Mouse (Mus musculus) spleen, adult 2 months (tissue): ENCODE results near the gene Hoxa13. TPM values are rescaled to one million over a fixed set of nuclear protein-coding genes. Genes with fewer than 3 reads are reported as not detected.

Experiments
- DNase-seq, 2 experiments: peaks; one replicate each; pipeline versions ENCODE4 v3.0.0 to v3.0.0-alpha.2; 2012 to 2021; ENCODE audit warnings: low spot score in 2 of 2, low read depth in 1 of 2
- H3K27ac ChIP-seq: fragments of 200-500 bp; 2 replicates; pipeline ENCODE4 v1.5.1; 2012; ENCODE audit warnings: low read length, inconsistent platforms; ENCODE audit not compliant: insufficient read depth
- H3K27me3 ChIP-seq: fragments of 200-500 bp; 2 replicates; pipeline ENCODE4 v1.6.1; 2012; ENCODE audit warnings: mild to moderate bottlenecking, moderate library complexity, low read length, inconsistent platforms; ENCODE audit not compliant: control insufficient read depth, insufficient read depth
- H3K36me3 ChIP-seq: fragments of 200-500 bp; 2 replicates; pipeline ENCODE4 v1.6.1; 2012; ENCODE audit warnings: mild to moderate bottlenecking, low read length, inconsistent platforms; ENCODE audit not compliant: control insufficient read depth, insufficient read depth
- H3K4me1 ChIP-seq: fragments of 200-500 bp; 2 replicates; pipeline ENCODE4 v1.6.1; 2011; ENCODE audit warnings: inconsistent platforms; ENCODE audit not compliant: control insufficient read depth, insufficient read depth, insufficient read length
- H3K4me3 ChIP-seq: fragments of 200-500 bp; 2 replicates; pipeline ENCODE4 v1.5.1; 2011; ENCODE audit warnings: mild to moderate bottlenecking, inconsistent platforms; ENCODE audit not compliant: insufficient read depth, insufficient read length; ENCODE audit errors: extremely low read depth
- CTCF ChIP-seq: fragments of 200-500 bp; IDR thresholded peaks from 2 replicates; pipeline ENCODE4 v1.5.1; 2011; ENCODE audit warnings: mild to moderate bottlenecking, inconsistent platforms; ENCODE audit not compliant: insufficient read depth, insufficient read length, insufficient replicate concordance; ENCODE audit errors: extremely low read depth
- POLR2A ChIP-seq: fragments of 200-500 bp; IDR thresholded peaks from 2 replicates; pipeline ENCODE4 v1.6.1; 2011; ENCODE audit warnings: low read depth, low read length, inconsistent platforms
- WGBS: fragments of 180-500 bp; shearing (Covaris S2); methylation state at CpG from one replicate; pipeline ENCODE4 v1.1.7; 2018; 5-methylcytosine and 5-hydroxymethylcytosine counted together
- polyA plus RNA-seq: library from polyadenylated mRNA; depleted of rRNA; stranded (reverse); fragments of >200 nt; gene quantifications from 2 replicates; pipeline ENCODE4 v1.2.3, GENCODE M21; 2012

The Hoxa13 gene
- polyA plus RNA-seq, 1 experiment: not detected

DNA sequence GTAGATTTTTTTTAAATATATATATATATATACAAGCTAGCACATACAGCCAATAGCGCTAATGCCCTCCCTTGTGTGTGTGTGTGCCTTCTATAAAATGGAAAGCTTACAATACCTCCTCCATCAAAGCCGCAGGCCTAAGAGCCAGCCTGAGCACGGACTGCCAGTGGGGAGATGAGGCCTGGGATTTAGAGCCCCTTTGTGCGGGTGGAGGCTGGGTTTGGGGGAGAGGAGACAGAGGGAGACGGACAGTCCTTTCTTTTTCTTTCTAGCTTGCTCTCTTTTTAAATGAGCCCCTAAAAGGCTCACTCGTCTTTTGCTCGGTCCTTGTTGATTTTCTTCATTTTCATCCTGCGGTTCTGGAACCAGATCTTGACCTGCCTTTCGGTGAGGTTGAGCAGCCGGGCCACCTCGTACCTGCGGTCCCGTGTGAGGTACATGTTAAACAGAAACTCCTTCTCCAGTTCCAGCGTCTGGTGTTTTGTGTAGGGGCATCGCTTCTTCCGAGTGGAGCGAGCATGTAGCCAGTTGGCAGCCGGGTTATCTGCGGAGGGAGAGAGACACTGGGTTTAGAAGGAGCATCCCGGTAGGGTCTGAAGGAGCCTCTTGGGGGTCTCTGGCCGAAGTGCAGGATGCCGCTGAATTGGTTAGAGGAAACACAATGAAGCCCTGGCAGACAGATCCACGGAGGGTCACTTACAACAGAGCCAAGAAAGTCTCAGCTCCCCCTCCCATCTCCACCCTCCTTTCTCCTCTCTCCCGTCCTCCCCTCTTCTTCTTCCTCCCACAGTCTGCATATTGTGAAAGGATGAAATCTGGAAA is 36.5 kb downstream of the Hoxa13 start:
- no peak overlapping the region for H3K4me3 ChIP-seq

DNA sequence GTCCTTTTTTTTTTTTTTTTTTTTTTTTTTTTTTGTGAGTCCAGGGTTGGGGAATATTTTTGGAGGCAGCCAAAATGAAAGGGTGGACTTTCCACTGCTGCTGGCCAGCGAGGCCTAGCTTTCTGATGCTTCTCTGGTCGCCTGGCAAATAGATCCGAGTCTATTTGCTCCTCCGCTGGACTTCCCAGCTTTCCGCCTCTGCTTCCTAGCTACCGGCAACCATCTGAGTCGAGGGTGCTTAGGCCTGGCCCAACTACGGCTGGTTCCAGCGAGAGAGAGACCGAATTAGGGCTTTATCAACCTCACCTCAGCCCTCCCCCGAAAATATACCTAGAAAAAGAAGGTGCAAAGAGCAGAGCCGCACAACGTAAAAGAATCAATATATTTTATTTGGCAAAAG is 38.0 kb downstream of the Hoxa13 start:
- Histone ChIP-seq H3K4me1 (peaks cover 7% of the 10 kb centered on the region), H3K27me3 (peaks cover 57% of the 10 kb centered on the region), H3K27ac (no peak overlapping the region), H3K4me3 (no peak overlapping the region), H3K36me3 (no peaks in the 10 kb centered on the region)
- no peak for DNase-seq
- WGBS: 35% methylated on average over 13 of the region's 13 CpGs
- no peak for TF ChIP-seq CTCF
- no peak for TF ChIP-seq POLR2A

More for the DNA sequence above, 36.5 kb downstream of the Hoxa13 start:
- Histone ChIP-seq H3K4me1 (peaks cover 7% of the 10 kb centered on the region; the same call in 1 of the 2 replicates), H3K36me3 (no peaks in the 10 kb centered on the region), H3K27ac (no peak overlapping the region), H3K27me3 (peaks cover 51% of the 10 kb centered on the region)
- TF ChIP-seq POLR2A: no peak
- WGBS: 8% methylated on average over 24 of the region's 24 CpGs
- DNase-seq: no peak

DNA sequence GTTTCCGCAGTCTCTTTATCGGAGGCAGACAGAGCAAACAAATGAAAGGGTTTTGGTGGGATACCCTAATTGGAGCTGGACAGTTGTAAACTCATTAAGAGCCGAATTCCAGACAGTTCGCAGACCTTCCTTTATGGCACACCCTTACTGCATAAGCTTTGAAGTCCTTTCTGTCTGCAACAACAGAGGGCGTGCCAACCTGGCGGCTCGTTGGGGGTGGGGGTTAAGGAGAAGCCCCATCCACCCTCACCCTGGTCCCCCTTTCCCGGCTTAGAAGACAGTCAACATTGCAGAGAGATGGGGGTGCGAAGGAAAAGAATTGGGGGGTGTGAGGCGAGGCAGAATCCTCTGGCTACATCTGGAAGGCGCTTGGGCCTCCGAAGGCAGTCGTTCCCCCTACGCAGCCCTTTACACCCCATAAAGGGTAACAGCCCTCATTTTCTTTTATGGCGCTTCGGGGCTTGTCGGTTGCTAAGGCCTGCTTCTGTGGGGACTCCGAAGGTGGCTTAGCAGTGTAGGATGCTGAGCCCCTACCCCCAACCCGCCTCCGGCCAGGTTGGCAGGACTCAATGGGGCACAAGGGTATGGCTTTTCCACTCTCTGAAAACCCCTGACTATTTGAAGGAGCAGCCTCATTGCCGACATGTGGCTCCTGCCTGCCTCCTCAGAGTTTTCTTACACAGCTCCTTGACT is 38.5 kb downstream of the Hoxa13 start:
- Histone ChIP-seq H3K27me3 (peaks cover 62% of the 10 kb centered on the region), H3K4me1 (peaks cover 12% of the 10 kb centered on the region), H3K27ac (no peak overlapping the region), H3K36me3 (no peaks in the 10 kb centered on the region), H3K4me3 (no peak overlapping the region)
- TF ChIP-seq CTCF (no peak), POLR2A (no peak)
- no peak for DNase-seq
- 14% methylated on average over 21 of the region's 21 CpGs for WGBS

DNA sequence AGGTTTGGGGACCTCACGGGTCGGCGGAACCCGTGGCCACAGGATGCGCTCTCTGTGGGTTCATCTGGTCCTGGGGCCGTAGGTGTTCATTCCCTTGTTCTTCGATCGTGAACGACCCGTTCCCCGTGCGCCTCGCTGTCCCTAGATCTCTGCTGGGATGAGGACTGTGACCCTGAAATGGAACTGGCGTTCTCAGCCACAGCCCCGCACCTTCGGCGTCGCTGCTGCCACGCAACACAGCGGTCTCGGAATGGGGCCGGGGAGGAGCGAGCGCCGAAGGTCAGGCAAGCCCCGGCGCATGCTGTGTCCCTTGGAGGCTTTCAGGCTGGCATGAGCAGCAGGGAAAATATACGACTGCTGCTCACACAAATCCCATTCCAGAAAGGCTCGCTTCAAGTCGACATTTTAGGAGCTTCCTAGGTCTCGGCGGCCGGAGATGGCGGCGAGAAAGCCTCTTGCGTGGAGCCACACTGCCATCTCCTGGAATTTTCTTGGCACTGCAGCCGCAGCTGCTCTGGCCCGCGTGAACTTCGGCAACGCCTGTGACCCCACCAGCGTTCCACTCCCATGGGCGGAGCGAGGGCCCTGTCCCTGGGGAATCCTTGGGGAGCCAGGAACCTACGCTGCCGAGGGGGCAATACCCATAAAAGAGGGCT is 39.2 kb downstream of the Hoxa13 start, which contains the start of gene Hoxa7:
Gene Hoxa7, minus strand, starts transcription at position 518 of the 656 bp plus-strand sequence.
- DNase-seq: peak in 1 of 2 experiments; percentile 60
- H3K4me1 ChIP-seq: peaks cover 16% of the 10 kb centered on the region
- H3K27ac ChIP-seq: no peak within 1 kb of the TSS
- WGBS: 1% methylated on average over 46 of the region's 46 CpGs
- no peak for TF ChIP-seq POLR2A
- TF ChIP-seq CTCF: peak; percentile 94
- H3K4me3 ChIP-seq: peak within 1 kb of the TSS; percentile 73
- H3K36me3 ChIP-seq: no peaks in the 10 kb centered on the region
- H3K27me3 ChIP-seq: peaks cover 60% of the 10 kb centered on the region

DNA sequence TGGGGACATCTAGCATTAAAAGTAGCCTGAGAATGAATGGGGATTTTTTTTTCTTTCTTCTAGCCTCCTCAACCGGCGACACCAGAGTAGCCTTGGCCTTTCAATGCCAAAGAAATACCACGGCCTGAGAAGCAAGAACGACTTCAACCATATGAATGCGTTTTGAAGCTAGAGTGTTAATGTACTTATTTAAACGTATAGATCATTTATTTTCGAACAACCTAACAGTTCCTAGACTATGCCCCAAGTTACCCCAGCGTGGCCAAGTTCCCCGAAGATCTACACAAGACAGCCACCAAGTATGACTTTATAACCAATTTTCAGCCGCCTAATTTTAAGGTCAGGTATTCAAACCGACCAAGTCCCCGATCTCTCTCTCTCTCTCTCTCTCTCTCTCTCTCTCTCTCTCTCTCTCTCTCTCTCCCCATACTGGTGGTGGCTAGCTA is 39.8 kb downstream of the Hoxa13 start:
- peaks cover 15% of the 10 kb centered on the region for H3K4me1 ChIP-seq
- H3K27me3 ChIP-seq: peaks cover 62% of the 10 kb centered on the region
- DNase-seq: no peak
- 9% methylated on average over 12 of the region's 12 CpGs for WGBS
- TF ChIP-seq POLR2A: no peak
- no peak for TF ChIP-seq CTCF
- H3K36me3 ChIP-seq: no peaks in the 10 kb centered on the region
- H3K4me3 ChIP-seq: 0 out of 2 replicates have a peak overlapping the region, but pooled peaks have one; percentile 73
- H3K27ac ChIP-seq: no peak overlapping the region

DNA sequence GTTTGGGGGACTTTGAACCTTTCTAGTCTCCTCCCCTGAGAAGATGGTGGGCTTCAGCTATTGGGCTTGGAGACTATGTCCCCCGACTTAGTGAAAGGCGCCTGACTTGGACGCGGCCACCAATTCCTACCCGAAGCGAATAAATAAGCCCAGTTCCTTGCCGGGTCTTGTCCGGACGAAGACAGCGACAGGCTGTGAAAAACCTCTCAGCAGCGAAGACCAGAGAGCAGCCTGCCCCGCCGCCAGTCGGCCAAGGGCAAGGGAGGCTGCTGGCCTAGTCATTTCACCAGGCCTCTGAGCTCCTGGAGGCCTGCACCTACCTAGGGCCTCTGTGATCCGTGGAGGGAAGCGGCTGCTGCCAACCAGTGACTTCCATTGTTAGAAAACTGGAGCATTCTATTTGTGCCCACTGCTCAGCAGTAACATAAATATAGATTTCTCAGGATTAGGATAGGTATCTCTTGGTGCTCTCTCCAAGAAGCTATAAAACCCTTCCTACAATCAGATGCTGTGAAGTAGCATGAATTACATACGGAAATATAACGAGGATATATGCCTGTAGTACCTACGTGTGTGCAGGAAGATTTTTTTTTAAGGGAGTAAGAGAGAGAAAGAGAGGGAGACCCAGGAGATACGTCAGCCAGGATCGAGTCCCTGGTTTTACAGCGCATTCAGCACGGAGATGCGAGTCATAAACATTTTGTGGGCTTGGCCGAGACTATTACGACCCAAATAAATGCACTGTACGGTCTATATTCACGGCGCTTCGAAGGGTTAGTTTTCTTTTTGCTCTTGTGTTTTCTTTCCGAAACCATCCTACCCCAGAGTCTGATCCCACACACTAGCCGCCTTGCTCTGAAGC is 40.4 kb downstream of the Hoxa13 start:
- peaks cover 12% of the 10 kb centered on the region for H3K4me1 ChIP-seq
- no peak overlapping the region for H3K27ac ChIP-seq
- peaks cover 58% of the 10 kb centered on the region for H3K27me3 ChIP-seq
- no peaks in the 10 kb centered on the region for H3K36me3 ChIP-seq
- no peak for DNase-seq
- WGBS: 29% methylated on average over 32 of the region's 32 CpGs
- TF ChIP-seq CTCF (no peak), POLR2A (no peak)
- no peak overlapping the region for H3K4me3 ChIP-seq
